Mouse (Mus musculus) CH12.LX (cell line): ENCODE measurements around the gene Nkd1. TPM values are rescaled to one million over a fixed set of nuclear protein-coding genes. Genes with fewer than 3 reads are reported as not detected.

ENCODE experiments used
- DNase-seq: peaks from one replicate; pipeline ENCODE4 v3.0.0-alpha.2; 2013; ENCODE audit errors: extremely low read depth
- H3K27ac ChIP-seq: 2 replicates; pipeline ENCODE4 v1.5.1; 2012; ENCODE audit warnings: low read depth, mild to moderate bottlenecking, control low read depth, moderate library complexity; ENCODE audit not compliant: insufficient read depth
- H3K27me3 ChIP-seq: replicated peaks from 2 replicates; pipeline ENCODE3; 2012; ENCODE audit warnings: inconsistent platforms
- H3K36me3 ChIP-seq, 2 experiments: replicated peaks in 1 of 2; 2 replicates each; pipeline versions ENCODE3 to v1.6.1; 2012; ENCODE audit warnings: inconsistent platforms in 1 of 2, low read length in 1 of 2, mild to moderate bottlenecking in 1 of 2, mixed read lengths in 1 of 2, moderate library complexity in 1 of 2; ENCODE audit not compliant: control insufficient read depth in 1 of 2, insufficient read depth in 1 of 2
- H3K4me1 ChIP-seq, 2 experiments: 2 replicates each; pipeline ENCODE4 v1.6.1; 2012; ENCODE audit warnings: inconsistent platforms in 1 of 2, moderate library complexity in 1 of 2; ENCODE audit not compliant: insufficient read depth in 2 of 2, control insufficient read depth in 1 of 2
- H3K4me2 ChIP-seq: 2 replicates; pipeline ENCODE4 v1.6.1; 2012; ENCODE audit warnings: low read depth, mild to moderate bottlenecking, control low read depth; ENCODE audit not compliant: poor library complexity, insufficient read depth, severe bottlenecking
- H3K4me3 ChIP-seq, 3 experiments: fragments of 150-350 bp in 1 of 3; sonication (generic) in 1 of 3; replicated peaks in 1 of 3; 2 replicates each; pipeline versions ENCODE3 to v1.5.1; 2011 to 2012; ENCODE audit warnings: low read depth in 2 of 3, low read length in 2 of 3, mild to moderate bottlenecking in 2 of 3, moderate library complexity in 2 of 3, control low read depth in 1 of 3, improper control_type of control experiment in 1 of 3, inconsistent platforms in 1 of 3, mixed read lengths in 1 of 3; ENCODE audit not compliant: poor library complexity in 1 of 3
- H3K79me2 ChIP-seq: replicated peaks from 2 replicates; pipeline ENCODE4 v1.6.1; 2012; ENCODE audit warnings: mild to moderate bottlenecking, moderate library complexity; ENCODE audit not compliant: control insufficient read depth, poor library complexity, insufficient read depth, severe bottlenecking; ENCODE audit errors: extremely low read depth
- H3K9ac ChIP-seq: 2 replicates; pipeline ENCODE4 v1.6.1; 2012; ENCODE audit warnings: low read depth, mild to moderate bottlenecking, control low read depth, moderate library complexity; ENCODE audit not compliant: insufficient read depth
- H3K9me3 ChIP-seq: replicated peaks from 2 replicates; pipeline ENCODE3; 2012; ENCODE audit warnings: low read length, inconsistent platforms, mixed read lengths
- BHLHE40 ChIP-seq: IDR thresholded peaks from 2 replicates; pipeline ENCODE4 v1.6.1; 2011; ENCODE audit warnings: mild to moderate bottlenecking, low read depth, low read length, improper control_type of control experiment
- CHD1 ChIP-seq: IDR thresholded peaks from 2 replicates; pipeline ENCODE4 v1.6.1; 2012; ENCODE audit warnings: low read depth, low read length, improper control_type of control experiment, inconsistent platforms
- CHD2 ChIP-seq: IDR thresholded peaks from 2 replicates; pipeline ENCODE4 v1.6.1; 2011; ENCODE audit warnings: low read length, improper control_type of control experiment
- CTCF ChIP-seq, 2 experiments: IDR thresholded peaks in 1 of 2; conservative IDR thresholded peaks in 1 of 2; 2 replicates each; pipeline ENCODE4 v1.5.1; 2011 to 2012; ENCODE audit warnings: low read depth in 2 of 2, low read length in 2 of 2, improper control_type of control experiment in 1 of 2, inconsistent platforms in 1 of 2, mild to moderate bottlenecking in 1 of 2, moderate library complexity in 1 of 2
- E2F4 ChIP-seq: IDR thresholded peaks from 2 replicates; pipeline ENCODE4 v1.6.1; 2011; ENCODE audit warnings: low read depth, low read length, improper control_type of control experiment; ENCODE audit not compliant: insufficient replicate concordance
- ELF1 ChIP-seq: IDR thresholded peaks from 2 replicates; pipeline ENCODE4 v1.6.1; 2014; ENCODE audit warnings: low read depth, mild to moderate bottlenecking, inconsistent platforms, low read length, improper control_type of control experiment
- EP300 ChIP-seq: IDR thresholded peaks from 2 replicates; pipeline ENCODE4 v1.6.1; 2011; ENCODE audit warnings: low read length, improper control_type of control experiment
- ETS1 ChIP-seq: conservative IDR thresholded peaks from 2 replicates; pipeline ENCODE4 v1.6.1; 2012; ENCODE audit warnings: low read depth, mild to moderate bottlenecking, inconsistent platforms, low read length, improper control_type of control experiment, moderate library complexity
- JUND ChIP-seq: conservative IDR thresholded peaks from 2 replicates; pipeline ENCODE4 v1.6.1; 2011; ENCODE audit warnings: low read depth, low read length, improper control_type of control experiment
- MXI1 ChIP-seq: IDR thresholded peaks from 2 replicates; pipeline ENCODE4 v1.6.1; 2011; ENCODE audit warnings: mild to moderate bottlenecking, low read depth, low read length, improper control_type of control experiment
- NELFE ChIP-seq: IDR thresholded peaks from 2 replicates; pipeline ENCODE4 v1.6.1; 2011; ENCODE audit warnings: low read depth, low read length, improper control_type of control experiment
- NRF1 ChIP-seq: IDR thresholded peaks from 2 replicates; pipeline ENCODE4 v1.6.1; 2014; ENCODE audit warnings: low read depth, mild to moderate bottlenecking, inconsistent platforms, low read length, improper control_type of control experiment, moderate library complexity
- POLR2A ChIP-seq: IDR thresholded peaks from 2 replicates; pipeline ENCODE4 v1.6.1; 2011; ENCODE audit warnings: low read depth, mild to moderate bottlenecking, improper control_type of control experiment, low read length
- POLR2AphosphoS2 ChIP-seq: IDR thresholded peaks from 2 replicates; pipeline ENCODE4 v1.6.1; 2011; ENCODE audit warnings: low read depth, low read length, improper control_type of control experiment
- SIN3A ChIP-seq: IDR thresholded peaks from 2 replicates; pipeline ENCODE4 v1.6.1; 2012; ENCODE audit warnings: low read length, improper control_type of control experiment, inconsistent platforms
- UBTF ChIP-seq: IDR thresholded peaks from 2 replicates; pipeline ENCODE4 v1.6.1; 2012; ENCODE audit warnings: low read depth, mild to moderate bottlenecking, inconsistent platforms, low read length, improper control_type of control experiment, moderate library complexity
- USF2 ChIP-seq: conservative IDR thresholded peaks from 2 replicates; pipeline ENCODE4 v1.6.1; 2011; ENCODE audit warnings: low read depth, low read length, improper control_type of control experiment
- ZC3H11A ChIP-seq: IDR thresholded peaks from 2 replicates; pipeline ENCODE4 v1.6.1; 2012; ENCODE audit warnings: low read depth, mild to moderate bottlenecking, inconsistent platforms, low read length, improper control_type of control experiment
- ZMIZ1 ChIP-seq: IDR thresholded peaks from 2 replicates; pipeline ENCODE4 v1.6.1; 2012; ENCODE audit warnings: low read depth, mild to moderate bottlenecking, inconsistent platforms, low read length, improper control_type of control experiment
- ZNF384 ChIP-seq: IDR thresholded peaks from 2 replicates; pipeline ENCODE4 v1.6.1; 2012; ENCODE audit warnings: low read depth, low read length, improper control_type of control experiment, inconsistent platforms
- dilution Hi-C: fragments of 300-500 bp; cut with MboI; formaldehyde crosslinking; loops from 2 replicates; pipeline ENCODE4 v1.14.3; 2020; ENCODE audit warnings: low sequenced_read_pairs; ENCODE audit not compliant: extremely low pct_unique_long_range_greater_than_20kb, extremely low pct_ligation_motif_present
- in situ Hi-C: fragments of 300-500 bp; cut with MboI; formaldehyde crosslinking; loops from 3 replicates; pipeline ENCODE4 v1.14.3; 2019; ENCODE audit warnings: low sequenced_read_pairs, low pct_ligation_motif_present, low pct_unique_long_range_greater_than_20kb, mixed read lengths
- polyA plus RNA-seq: library from polyadenylated mRNA; unstranded; fragments of >175 nt; gene quantifications from 2 replicates; pipeline ENCODE4 v1.2.1, GENCODE M21; 2012; ENCODE audit warnings: low read depth; ENCODE audit not compliant: insufficient read length
- total RNA-seq, 2 experiments: library from RNA; depleted of rRNA; stranded (reverse); fragments of 300-350 nt in 1 of 2; fragments of >200 nt in 1 of 2; gene quantifications; 2 replicates each; pipeline ENCODE4 v1.2.3; 2012 to 2014

Gene Nkd1
- total and polyA plus RNA-seq, 3 experiments = 0.24 to 0.67 (median 0.30) TPM

- in situ Hi-C loops = no loop called here
- Histone ChIP-seq H3K79me2 (no peaks in the 10 kb centered on the region), H3K27ac (no peak overlapping the region), H3K4me3 (no peak overlapping the region), H3K9ac (no peak overlapping the region), H3K27me3 (no peaks in the 10 kb centered on the region), H3K4me2 (no peak overlapping the region), H3K4me1 (peaks cover 6 to 27% of the 10 kb centered on the region in 2 experiments; a peak in 3 of 4 replicates), H3K36me3 (no peaks in the 10 kb centered on the region), H3K9me3 (no peaks in the 10 kb centered on the region)
- no peak for DNase-seq
- dilution Hi-C loops = no loop called here
- TF ChIP-seq NELFE (no peak), NRF1 (no peak)
Measured at GRCm38 (mm10) chr8:88579668-88580330, 58.6 kb downstream of the Nkd1 start.

- Histone ChIP-seq H3K9ac (no peak overlapping the region), H3K9me3 (no peaks in the 10 kb centered on the region), H3K4me2 (no peak overlapping the region), H3K4me1 (peaks cover 6 to 24% of the 10 kb centered on the region in 2 experiments; a peak in 3 of 4 replicates), H3K4me3 (no peak overlapping the region), H3K79me2 (no peaks in the 10 kb centered on the region), H3K27me3 (no peaks in the 10 kb centered on the region), H3K27ac (no peak overlapping the region), H3K36me3 (no peaks in the 10 kb centered on the region)
- no peak for DNase-seq
- in situ Hi-C loops = no loop called here
- dilution Hi-C loops = no loop called here
- TF ChIP-seq ETS1 (no peak), CTCF (conservative IDR thresholded peaks at IDR 0.05 in 1 of 2, IDR thresholded peaks at IDR 0.05 in 1 of 2; ENCODE audit: low read depth in 2 of 2, low read length in 2 of 2) (no peak), JUND (no peak), BHLHE40 (no peak), CHD2 (no peak), ZC3H11A (no peak), ZNF384 (no peak), EP300 (no peak), NRF1 (no peak), CHD1 (no peak), POLR2AphosphoS2 (no peak), ZMIZ1 (no peak), UBTF (no peak), SIN3A (no peak), MXI1 (no peak), E2F4 (no peak), ELF1 (no peak), USF2 (no peak), POLR2A (no peak)
Measured at GRCm38 (mm10) chr8:88580785-88581184, 59.6 kb downstream of the Nkd1 start.
